Mouse (Mus musculus) mesoderm, embryonic 11.5 days (tissue): ENCODE data around the gene Tnip1.

ENCODE experiments used
- DNase-seq: peaks from one replicate; pipeline ENCODE4 v3.0.0-alpha.2; 2012; ENCODE audit warnings: low read depth, low spot score

Gene Tnip1

DNA sequence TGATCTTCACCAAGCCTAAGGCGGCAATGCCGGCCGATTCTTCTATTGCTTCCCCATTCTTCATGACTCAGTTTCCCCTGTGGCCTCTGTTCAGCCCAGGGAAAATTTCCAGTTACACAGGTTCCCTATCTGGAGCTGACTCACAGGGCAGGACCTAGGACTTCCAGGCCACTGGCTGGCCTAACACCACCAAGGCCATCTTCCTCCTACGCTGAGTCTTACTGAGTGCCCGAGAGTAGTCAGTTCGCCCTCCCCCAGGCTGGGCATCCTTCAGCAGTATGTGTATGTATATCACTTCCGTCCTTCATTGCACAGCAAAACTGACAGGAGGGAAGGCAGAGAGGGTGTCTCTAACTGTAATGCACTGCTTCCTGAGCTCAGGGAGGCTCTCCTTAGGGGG is 28.5 kb downstream of the Tnip1 start:
- DNase-seq = no peak

DNA sequence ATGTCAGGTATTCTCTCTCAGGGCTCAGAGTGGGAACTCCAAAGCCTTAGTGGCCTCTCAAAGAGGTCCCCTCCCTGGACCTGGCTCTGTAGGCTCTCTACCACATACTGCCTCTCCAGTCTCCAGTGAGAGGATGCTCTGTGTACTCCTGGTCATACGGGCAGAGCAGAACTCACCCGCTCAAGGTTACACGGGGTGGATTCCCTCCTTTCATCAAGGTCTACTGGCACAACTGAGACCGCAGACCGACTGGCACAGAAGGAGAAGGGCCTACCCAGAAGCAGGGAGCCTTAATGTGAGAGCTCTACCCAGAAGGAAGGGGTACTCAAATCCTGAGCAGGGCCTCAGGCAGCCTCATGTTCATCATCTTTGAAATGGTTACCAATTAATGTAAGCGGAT is 30.2 kb downstream of the Tnip1 start:
- no peak for DNase-seq

DNA sequence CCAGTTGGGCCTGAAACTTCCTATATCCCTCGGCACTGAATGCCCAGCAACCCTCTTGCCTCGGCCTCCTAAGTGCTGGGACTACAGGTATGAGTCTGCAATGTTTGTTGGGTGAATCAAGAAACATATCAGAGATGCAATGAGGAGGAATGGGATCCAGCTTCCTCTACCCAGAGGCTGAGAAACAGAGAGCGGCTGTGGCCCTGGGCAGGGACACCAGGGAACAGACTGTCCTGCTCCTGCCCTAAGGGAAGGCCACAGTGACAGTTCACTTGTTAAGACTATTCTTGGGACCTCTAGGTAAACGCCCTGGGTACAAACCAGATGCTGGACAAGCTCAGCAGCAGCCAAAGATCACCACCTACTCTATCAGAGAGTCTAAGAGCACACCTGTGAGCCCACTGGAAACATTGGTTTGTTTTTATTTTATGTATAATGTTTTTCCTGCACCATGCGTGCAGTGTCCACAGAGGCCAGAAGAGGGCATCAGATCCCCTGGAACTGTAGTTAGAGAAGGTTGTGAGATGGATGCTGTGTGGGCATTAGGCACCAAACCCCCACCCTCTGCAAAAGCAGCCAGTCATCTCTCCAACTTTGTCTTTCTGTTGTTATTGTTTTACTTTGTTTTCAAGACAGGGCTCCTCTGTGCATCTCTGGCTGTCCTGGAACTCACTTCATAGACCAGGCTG is 31.2 kb downstream of the Tnip1 start:
- DNase-seq = peak; percentile 23

GRCm38 (mm10) chr11:54930318-54930979 is 32.3 kb downstream of the Tnip1 start:
- peak; percentile 68 for DNase-seq

- DNase-seq = no peak
These were observed 33.0 kb downstream of the Tnip1 start for GRCm38 (mm10) chr11:54929744-54930143.

DNA sequence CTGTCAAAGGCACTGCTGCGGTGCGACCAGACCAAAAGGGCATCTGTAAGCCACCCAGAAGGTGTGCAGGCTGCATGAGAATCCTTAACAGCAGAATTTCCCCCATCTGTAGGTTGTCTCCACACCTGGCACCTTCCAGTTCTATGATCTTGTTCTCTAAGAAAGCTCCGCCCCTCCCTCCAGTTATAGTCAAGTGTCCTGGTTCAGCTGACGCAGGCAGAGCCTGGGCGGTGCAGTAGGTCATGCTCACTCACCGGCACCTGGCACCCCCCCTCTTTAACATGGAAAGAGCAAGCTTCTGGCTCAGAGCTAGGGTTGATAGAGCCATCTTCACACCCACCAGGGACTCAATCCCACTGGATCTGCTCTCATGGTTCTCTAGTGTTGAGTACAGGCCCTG is 33.4 kb downstream of the Tnip1 start:
- no peak for DNase-seq

DNA sequence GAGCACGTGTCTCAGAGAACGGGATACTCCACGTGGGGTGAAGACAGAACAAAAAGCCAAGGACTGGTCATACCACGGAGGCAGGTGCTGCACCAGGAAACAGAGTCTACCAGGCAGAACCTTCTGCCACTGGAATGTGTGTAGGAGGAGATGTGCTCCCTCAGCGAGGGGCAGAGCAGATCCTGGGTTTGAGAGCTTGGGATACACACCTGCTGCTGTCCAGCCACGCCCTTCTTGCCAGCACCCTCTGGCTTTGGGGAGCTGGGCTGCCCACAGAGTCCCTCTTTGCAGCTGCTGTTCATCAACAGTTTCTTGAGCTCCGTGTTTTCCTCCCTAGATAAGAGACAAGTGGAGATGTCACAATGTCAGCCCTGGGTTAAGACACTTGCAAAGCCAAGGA is 33.8 kb downstream of the Tnip1 start:
- DNase-seq = no peak

GRCm38 (mm10) chr11:54928219-54928618 is 34.5 kb downstream of the Tnip1 start:
- DNase-seq = no peak

DNA sequence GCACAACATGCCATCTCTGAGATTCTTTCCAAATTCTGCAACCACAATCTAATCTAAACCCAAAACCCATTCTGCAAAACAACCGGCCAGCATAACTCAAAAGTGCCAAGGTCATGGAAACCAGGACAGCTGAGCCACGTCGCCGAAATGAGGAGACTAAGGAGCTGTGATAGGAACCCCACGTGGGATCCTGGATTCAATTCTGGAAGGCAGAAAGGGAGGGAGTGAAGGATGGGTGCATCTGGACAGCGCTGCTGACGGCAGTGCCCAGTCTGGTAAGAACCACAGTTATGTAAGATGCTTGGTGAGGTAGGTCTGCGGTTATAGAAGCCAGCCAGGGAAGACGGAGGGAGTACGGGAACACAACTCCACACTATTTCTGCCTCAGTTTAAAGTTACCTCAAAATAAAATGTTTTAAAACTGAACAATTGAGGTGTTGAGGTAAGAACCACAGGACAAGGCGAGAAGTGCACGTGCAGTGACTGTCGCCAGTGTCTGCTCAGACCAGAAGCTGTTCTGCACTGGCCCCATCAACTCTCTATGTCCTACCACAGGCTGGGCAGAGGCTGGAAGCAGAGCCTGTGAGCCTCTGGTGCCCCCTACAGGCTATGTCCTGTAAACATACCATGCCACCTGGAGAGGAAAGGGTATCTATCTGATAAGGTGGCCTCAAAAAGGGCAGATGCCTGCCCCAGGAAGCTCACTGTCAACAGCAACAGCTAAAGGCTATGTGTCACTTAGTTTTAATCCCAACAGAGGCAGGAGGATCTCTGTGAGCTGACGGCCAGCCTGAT is 35.2 kb downstream of the Tnip1 start:
- DNase-seq = peak; percentile 59

DNA sequence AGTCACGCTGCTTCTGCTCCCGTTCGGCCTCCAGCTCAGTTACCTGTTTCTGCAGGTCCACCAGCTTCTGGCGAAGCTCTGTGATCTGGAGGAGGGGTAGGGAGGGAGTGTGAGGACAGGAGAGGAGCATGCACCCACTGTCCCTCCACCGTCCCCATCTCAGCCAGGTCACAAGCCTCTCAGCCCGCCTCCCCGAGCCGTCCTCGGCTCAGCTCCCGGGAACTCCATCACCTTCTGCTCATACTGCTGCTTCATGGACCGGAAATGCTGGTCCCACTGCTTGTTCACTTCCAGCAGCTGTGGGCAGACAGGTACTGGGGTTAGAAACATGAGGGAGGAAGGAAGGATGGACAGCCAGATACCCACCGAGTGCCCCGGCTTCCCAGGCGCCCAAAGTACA is 38.6 kb downstream of the Tnip1 start:
- no peak for DNase-seq

- no peak for DNase-seq
These were observed 40.2 kb downstream of the Tnip1 start for GRCm38 (mm10) chr11:54922488-54922887.

DNA sequence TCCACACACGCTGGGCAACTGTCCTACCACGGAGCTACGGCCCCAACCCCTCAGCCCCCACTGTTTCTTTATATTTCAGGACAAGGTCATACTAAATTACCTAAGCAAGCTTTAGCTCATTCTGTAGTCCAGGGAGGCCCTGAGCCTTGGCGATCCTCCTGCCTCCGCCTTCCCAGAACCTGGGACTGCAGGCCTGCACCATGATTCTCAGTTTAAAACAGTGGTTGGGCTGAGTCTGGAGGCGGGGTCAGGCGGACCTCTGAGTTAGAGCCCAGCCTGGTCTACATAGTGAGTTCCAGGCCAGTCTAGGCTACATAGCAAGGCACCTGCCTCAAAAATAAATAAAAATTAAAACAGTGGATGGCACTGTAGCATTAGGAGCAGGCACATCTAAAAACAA is 40.9 kb downstream of the Tnip1 start:
- DNase-seq = peak; percentile 33

GRCm38 (mm10) chr11:54920973-54921580 is 41.6 kb downstream of the Tnip1 start:
- no peak for DNase-seq

- DNase-seq = no peak
These were observed 42.4 kb downstream of the Tnip1 start for GRCm38 (mm10) chr11:54920127-54920972.

- DNase-seq = no peak
These were observed 44.4 kb downstream of the Tnip1 start for GRCm38 (mm10) chr11:54918273-54918672.

DNA sequence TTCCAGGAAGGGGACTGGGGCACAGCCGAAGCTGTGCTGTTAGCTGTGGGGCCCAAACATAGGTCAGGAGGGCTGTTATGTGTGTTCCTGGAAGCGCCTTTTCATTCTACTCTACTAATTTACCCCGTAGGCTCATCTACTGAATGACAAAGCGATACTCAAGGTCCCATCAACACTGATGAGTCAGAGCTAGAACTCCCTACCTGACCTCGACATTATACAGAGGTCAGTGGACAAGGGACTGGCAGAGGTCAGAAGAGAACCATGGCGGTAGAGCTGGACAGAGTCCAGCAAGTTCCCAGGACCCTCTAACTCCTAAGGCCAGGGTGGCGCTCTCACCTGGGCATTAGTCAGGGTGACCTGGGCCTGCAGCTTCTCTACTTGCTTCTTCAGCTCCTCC is 45.3 kb downstream of the Tnip1 start:
- no peak for DNase-seq

GRCm38 (mm10) chr11:54913841-54914240 is 48.9 kb downstream of the Tnip1 start:
- DNase-seq = no peak

GRCm38 (mm10) chr11:54912503-54913316 is 50.0 kb downstream of the Tnip1 start:
- DNase-seq = no peak

GRCm38 (mm10) chr11:54911671-54912502 is 50.8 kb downstream of the Tnip1 start:
- no peak for DNase-seq

DNA sequence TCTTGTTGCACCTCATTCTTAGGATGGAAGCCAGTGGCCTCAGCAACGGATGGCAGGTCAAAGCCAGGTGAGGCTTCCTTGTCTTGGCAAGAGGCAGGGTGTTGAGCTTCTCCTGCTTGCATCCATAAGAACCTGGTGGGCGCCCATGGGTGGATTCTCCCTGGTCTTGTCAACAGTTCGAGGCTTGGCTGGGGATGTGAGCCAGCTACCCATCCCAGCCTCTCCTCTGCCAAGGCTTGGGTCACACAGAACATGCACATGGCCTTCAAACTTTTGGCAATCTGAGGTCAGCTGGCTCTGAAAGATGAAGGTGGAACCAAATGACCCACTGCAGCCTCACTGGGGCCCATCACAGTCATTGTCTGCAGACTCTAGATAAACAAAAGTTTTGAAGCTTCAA is 51.5 kb downstream of the Tnip1 start:
- DNase-seq = no peak
